Mouse (Mus musculus): ENCODE measurements around the gene Tmem141.

DNA sequence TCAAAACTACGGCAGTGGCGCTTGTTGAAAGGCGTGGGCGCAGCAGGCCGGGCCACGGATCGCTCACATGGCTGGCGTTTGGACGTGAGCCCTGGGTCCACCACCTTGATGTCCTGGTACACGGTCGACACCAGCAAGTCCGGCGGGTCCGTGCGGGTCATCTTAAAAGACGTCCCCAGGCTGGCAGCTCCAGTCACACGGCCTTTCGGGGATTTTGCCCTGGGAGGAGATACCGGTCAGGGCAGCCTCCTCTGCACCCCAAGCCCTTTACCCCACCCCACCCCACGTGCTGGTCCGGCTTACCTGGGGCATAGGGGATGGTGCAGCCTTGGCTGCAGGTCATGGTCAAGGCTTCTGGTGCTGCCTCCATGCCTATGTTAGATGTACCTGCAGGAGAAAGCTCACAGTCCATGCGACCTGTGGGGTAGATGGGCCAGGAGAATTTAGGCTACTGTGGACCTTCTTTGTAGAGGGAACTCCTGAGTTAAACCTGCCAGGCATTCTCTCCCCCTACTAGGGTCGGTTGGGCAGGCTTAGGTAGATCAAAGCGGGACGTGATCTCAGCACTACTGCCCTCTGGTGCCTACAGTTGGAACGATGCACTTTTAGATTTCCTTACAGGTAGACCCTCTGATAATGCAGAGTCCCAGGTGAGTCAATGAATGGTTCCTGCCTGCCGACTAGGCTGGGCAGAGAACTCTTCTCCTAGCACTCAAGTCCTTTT is 41.9 kb downstream of the Tmem141 start:
- TF ChIP-seq POLR2A (IDR thresholded peaks at IDR 0.05; ENCODE audit: low read depth, low read length) (no peak), CTCF (IDR thresholded peaks at IDR 0.05; ENCODE audit: borderline replicate concordance, insufficient read depth, low read length) (peak; percentile 59; the same call in 1 of the 2 replicates)

Data from embryonic fibroblast, embryonic 13.5 days (primary cell).